Mouse (Mus musculus) B cell, adult 2 months (primary cell): ENCODE data around the gene Tas2r119.

ENCODE experiments used
- DNase-seq, 2 experiments: peaks; one replicate each; pipeline ENCODE4 v3.0.0; 2022

Tas2r119 gene

GRCm38 (mm10) chr15:32176989-32177388 is at the start of gene Tas2r119:
TSS of gene Tas2r119 (plus strand) at chr15:32177289.
- no peak for DNase-seq

DNA sequence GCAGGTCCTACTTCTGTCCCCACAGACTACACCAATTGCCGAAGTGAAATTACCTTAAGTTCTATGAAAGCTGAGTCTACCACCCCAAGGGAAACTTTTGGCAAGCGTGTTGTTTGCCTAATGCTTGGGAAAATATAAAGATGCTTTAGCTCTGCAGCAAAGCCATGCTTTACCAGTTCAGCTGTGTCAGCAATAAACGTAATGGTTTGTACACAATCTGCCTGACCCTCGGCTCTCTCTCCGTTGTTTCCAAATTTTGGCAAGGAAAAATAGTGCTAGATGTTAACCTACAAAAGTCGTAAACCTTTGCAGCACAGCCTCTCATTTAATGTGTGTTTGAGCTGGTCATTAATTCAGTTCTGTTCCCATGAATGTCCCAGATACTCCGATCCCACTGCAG is 44.8 kb upstream of the Tas2r119 start:
- DNase-seq, result no peak

- no peak for DNase-seq
Observed at GRCm38 (mm10) chr15:32141657-32142056, 35.4 kb upstream of the Tas2r119 start.

DNA sequence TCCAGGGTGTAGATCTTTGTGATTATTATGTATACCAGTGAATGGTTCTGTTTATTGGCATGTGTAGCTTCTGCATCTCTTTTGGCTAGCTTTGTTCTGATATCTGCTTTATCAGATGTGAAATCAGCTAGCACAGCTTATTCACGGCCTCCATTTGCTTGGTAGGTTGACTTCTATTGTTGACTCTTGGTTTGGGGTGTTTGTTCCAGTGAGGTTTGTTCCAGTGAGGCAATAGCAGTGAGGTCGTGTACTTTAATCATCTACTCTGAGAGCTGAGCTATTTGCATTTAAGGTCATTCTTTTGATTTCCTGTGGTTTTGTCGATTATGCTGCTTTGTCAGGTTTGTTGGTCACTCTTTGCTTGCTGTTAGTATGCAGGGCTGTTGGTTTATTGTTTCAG is 32.8 kb upstream of the Tas2r119 start:
- no peak for DNase-seq

GRCm38 (mm10) chr15:32153404-32153803 is 23.7 kb upstream of the Tas2r119 start:
- DNase-seq, result no peak

DNA sequence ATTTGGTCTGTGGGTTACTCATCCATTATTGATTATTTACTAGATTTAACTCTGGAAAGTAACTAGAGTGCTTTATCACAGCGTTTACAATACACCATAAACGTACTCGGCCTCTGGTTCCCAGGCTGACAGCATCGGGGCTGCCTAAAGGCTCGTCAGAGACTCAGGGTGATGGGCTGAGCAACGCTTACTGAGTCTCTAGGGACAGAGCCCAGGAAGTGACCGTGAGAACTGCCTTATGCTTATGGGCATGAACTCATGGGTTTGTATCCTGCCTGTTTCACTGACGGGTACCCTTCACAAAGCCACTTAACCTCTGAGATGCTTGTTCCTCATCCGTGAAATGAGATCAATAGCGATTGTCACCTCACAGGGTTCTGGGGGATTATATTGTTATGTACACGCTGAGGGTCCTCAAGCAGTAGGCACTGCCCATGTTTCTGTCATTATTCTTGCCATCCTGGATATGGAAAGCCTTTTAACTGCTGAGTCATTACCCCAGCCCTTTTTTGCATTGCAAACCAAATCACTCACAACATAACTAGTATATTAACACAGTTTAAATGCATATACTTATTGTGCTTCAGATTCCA is 23.1 kb upstream of the Tas2r119 start:
- DNase-seq, result peak in 1 of 2 experiments; percentile 2

GRCm38 (mm10) chr15:32156126-32156525 is 21.0 kb upstream of the Tas2r119 start:
- DNase-seq, result no peak

DNA sequence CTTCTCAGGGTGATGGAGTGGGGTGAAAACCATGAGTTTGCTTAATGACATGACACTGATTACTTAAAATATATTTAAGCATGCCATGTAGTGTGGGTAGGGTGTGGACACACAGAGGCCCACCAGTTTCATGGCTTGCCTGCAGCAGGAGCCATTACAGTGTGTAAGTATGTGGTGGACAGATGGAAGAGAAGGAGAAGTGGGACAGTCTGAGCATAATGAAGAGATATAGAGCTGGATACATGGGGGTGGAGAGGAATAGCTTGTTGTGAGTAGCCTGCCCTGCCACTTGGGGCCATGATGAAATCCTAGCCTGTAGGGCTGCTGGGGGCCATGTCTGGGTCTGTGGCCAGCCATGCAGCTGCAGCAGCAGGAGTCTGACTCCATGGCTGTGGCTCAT is 16.8 kb upstream of the Tas2r119 start:
- no peak for DNase-seq

GRCm38 (mm10) chr15:32171764-32172163 is 5.3 kb upstream of the Tas2r119 start:
- DNase-seq, result no peak

DNA sequence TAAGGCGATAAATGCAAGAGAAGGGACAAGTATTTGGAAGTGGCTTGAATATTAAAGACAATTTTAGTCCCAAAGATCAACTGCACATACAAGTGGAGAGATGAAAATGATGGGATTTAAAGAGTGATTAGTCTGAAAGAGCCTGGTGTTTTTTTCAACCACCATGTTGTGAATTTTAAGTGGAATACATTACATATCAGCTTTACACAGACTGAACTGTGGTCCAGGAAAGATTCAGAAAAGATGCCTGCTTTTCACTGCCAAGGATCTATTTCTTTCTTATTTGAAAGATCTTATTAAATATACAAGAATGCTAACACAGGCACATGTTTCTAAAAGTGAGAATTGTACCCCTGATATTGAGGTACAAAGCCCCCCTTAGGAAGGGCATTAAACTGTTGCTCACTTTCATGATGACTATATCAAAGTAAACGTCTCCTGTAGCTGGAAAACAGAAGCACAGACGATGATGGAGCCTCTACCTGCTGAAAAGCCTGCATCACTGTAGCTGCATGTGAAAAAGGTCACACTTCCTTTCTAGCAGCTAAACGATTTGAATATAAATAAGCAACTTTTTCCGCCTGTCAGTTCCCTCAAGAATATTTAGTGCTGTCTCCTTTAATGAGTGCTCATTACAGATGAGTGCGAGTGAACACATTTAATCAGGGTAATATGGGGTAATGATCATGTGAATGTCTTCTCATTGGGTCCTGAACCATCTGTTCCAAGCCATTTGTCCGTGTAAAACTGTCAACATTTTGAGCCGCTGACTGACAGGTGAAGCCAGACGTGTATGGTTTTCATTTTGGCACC is 4.7 kb upstream of the Tas2r119 start:
- no peak for DNase-seq

- DNase-seq, result no peak
Observed at GRCm38 (mm10) chr15:32172988-32173329, 4.1 kb upstream of the Tas2r119 start.

- DNase-seq, result no peak
Observed at GRCm38 (mm10) chr15:32180010-32180725, 3.1 kb downstream of the Tas2r119 start.

DNA sequence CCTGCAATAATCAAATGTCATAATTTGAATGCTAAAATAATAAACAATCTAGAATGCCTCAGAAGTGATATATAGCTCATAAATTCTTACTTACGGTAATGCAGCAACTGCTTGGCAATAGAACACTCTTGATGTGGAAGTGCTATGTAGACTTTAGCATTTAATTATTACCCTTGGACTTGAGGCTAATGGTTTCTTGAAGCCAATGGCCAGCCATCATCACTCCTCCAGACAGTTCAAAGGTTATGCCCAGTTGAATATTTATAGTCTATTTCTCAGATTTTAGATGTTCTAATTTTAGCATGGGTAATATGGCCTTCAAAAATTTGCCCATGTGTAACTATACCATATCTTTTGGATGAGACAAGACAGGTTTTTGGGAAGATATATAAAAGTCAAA is 4.9 kb downstream of the Tas2r119 start:
- DNase-seq, result no peak

DNA sequence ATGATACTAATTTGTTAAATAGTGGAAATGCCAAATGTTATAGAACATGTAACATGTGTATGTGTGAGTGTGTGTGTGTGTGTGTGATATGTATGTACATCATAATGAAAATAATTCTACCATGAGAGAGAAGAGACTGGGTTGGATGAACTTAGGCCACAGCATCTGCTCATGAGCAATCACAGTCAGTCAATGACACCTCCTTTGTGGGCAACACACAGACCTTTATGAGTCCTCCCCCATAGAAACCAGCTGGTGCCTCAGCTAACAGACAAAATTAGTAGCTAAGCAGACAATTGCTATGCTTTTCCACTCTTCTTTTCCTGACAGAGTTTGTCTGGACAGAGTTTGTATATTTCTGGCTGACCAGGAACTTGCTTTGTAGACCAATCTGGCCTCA is 7.9 kb downstream of the Tas2r119 start:
- no peak for DNase-seq

DNA sequence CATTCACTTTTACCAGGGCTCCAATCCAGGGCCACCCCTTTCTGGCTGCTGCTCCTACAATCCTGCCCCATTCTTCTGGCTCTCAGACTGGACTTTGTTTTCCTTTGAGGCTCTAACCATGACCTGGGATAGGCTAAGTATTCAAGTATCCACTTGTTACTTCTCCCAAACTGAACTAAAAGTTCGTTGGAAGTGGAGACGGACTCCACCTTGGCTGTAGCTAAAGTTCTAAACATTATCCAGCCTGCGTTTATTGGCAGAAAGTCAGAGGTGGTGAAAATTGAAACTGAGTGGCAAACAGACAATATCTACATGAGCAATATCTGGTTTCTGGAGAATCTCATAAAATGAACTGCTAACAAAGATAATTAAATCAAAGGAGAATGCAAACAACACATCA is 12.8 kb downstream of the Tas2r119 start:
- DNase-seq, result no peak

- no peak for DNase-seq
Observed at GRCm38 (mm10) chr15:32190436-32190835, 13.3 kb downstream of the Tas2r119 start.

DNA sequence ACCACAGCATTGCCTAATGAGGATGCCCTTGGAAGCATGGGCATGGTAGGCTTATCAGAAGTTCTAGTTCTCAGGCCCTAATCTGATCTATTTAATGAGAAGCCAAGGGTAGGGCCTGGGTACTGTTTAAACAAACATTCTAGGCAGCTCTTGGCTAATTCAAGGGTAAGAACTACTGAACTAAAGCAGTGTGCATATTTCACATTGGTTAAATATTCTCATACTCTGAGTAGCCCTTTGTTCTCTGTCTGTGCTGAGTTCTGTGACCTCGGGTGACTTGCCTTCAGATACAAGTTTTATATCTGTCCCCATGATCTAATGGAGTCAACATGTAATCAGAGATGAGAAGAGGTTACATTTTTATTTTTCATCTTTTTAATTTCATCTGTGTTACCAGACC is 15.9 kb downstream of the Tas2r119 start:
- DNase-seq, result no peak

- no peak for DNase-seq
Observed at GRCm38 (mm10) chr15:32198076-32198475, 21.0 kb downstream of the Tas2r119 start.

DNA sequence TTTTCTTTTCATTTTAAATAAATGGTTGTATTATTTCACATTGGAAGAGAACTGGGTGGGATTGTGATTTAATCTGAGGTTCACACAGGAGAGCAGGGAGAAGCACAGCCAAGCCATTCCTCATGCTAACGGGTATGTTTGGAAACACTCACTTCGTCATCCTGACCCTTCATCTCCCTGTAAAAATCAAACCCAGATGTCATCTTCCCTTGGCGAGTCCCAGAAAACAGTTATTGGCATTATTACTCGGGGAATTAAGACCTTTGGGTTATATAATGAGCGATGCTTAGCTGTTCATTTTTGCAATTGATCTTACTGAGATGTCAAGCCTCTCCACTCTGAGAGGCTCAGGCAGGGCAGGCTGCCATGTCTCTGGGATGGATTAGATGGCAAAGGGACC is 21.5 kb downstream of the Tas2r119 start:
- DNase-seq, result no peak

DNA sequence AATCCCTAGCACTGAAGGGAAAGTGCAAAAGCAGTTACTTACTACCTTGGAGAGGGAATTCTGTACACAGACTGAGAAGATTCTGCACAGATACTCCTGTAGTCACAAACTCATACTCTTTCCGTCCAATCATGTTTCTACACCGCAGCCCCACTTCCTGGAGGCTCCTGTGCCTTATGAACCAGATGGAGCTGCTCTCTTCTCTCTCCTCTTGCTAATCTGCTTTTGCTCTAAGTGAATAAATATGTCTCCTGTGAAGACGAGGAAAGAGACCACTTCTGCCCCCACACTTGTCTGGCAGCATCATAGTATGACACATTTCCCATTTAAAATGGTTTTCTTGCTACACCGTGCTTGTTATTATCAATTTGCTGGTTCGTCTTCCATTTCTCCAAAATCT is 26.2 kb downstream of the Tas2r119 start:
- no peak for DNase-seq

GRCm38 (mm10) chr15:32204908-32205307 is 27.8 kb downstream of the Tas2r119 start:
- DNase-seq, result no peak

- peak; percentile 22 to 30 for DNase-seq
Observed at GRCm38 (mm10) chr15:32214687-32215086, 37.6 kb downstream of the Tas2r119 start.

GRCm38 (mm10) chr15:32223028-32223427 is 45.9 kb downstream of the Tas2r119 start:
- no peak for DNase-seq

DNA sequence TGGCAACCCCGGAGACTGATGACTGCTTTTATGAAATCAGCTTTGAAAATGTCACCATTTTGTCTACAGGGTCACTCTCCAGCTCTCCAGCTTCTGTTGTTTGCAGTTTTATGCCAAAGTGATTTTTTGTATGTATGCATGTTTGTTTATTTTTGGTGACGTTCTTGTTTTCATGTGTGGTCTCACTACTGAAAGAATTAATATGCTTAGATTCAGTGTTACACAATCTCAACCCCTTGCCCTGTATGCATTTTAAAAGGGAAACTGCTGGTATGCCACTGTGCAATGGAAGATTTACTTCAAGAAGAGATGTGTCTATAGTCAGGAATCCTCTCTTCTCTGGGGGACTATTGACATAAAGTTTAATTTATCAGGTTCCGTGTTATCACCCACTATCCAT is 48.3 kb downstream of the Tas2r119 start:
- DNase-seq, result no peak
